Mouse (Mus musculus): ENCODE data around the gene C1ql2. TPM values are rescaled to one million over a fixed set of nuclear protein-coding genes. Genes with fewer than 3 reads are reported as not detected.

The C1ql2 gene
- polyA plus RNA-seq, 1 experiment from 2014 or later: 0.20 TPM

GRCm38 (mm10) chr1:120385029-120385571, 44.7 kb downstream of the C1ql2 start:
- H3K4me1 ChIP-seq (ENCODE audit: insufficient read depth): no peaks in the 10 kb centered on the region
- no peaks in the 10 kb centered on the region for H3K9me3 ChIP-seq (ENCODE audit: low read depth, low read length)
- no peak overlapping the region for H3K9ac ChIP-seq
- no peak overlapping the region for H3K27ac ChIP-seq (ENCODE audit: low read depth)
- H3K27me3 ChIP-seq (ENCODE audit: insufficient read depth, low read length): no peaks in the 10 kb centered on the region
- H3K4me2 ChIP-seq: no peak overlapping the region
- ATAC-seq (ENCODE audit: insufficient read depth) (no peak), DNase-seq (no peak)
- no peaks in the 10 kb centered on the region for H3K36me3 ChIP-seq (ENCODE audit: insufficient read depth)
- H3K4me3 ChIP-seq (ENCODE audit: low read depth, low read length): no peak overlapping the region
- WGBS: 75% methylated on average over 18 of the region's 18 CpGs
- TF ChIP-seq CTCF (IDR thresholded peaks at IDR 0.05; ENCODE audit: low read depth): no peak

GRCm38 (mm10) chr1:120389734-120390133, 49.4 kb downstream of the C1ql2 start:
- no peak overlapping the region for H3K4me3 ChIP-seq (ENCODE audit: low read depth, low read length)
- no peaks in the 10 kb centered on the region for H3K36me3 ChIP-seq (ENCODE audit: insufficient read depth)
- H3K9ac ChIP-seq: no peak overlapping the region
- no peak overlapping the region for H3K27ac ChIP-seq (ENCODE audit: low read depth)
- no peak for ATAC-seq (ENCODE audit: insufficient read depth)
- H3K4me1 ChIP-seq (ENCODE audit: insufficient read depth): no peaks in the 10 kb centered on the region
- no peaks in the 10 kb centered on the region for H3K9me3 ChIP-seq (ENCODE audit: low read depth, low read length)
- H3K27me3 ChIP-seq (ENCODE audit: insufficient read depth, low read length): no peaks in the 10 kb centered on the region
- H3K4me2 ChIP-seq: no peak overlapping the region
- WGBS: 32% methylated on average over 6 of the region's 6 CpGs
- TF ChIP-seq CTCF (IDR thresholded peaks at IDR 0.05; ENCODE audit: low read depth): no peak
- DNase-seq: no peak

GRCm38 (mm10) chr1:120390336-120390735, 50.0 kb downstream of the C1ql2 start:
- H3K4me2 ChIP-seq: no peak overlapping the region
- no peaks in the 10 kb centered on the region for H3K36me3 ChIP-seq (ENCODE audit: insufficient read depth)
- no peaks in the 10 kb centered on the region for H3K9me3 ChIP-seq (ENCODE audit: low read depth, low read length)
- 1% methylated on average over 11 of the region's 11 CpGs for WGBS
- H3K4me3 ChIP-seq (ENCODE audit: low read depth, low read length): no peak overlapping the region
- H3K4me1 ChIP-seq (ENCODE audit: insufficient read depth): no peaks in the 10 kb centered on the region
- no peak overlapping the region for H3K27ac ChIP-seq (ENCODE audit: low read depth)
- no peak overlapping the region for H3K9ac ChIP-seq
- DNase-seq (peak; percentile 91), ATAC-seq (ENCODE audit: insufficient read depth) (no peak)
- TF ChIP-seq CTCF (IDR thresholded peaks at IDR 0.05; ENCODE audit: low read depth): no peak
- H3K27me3 ChIP-seq (ENCODE audit: insufficient read depth, low read length): no peaks in the 10 kb centered on the region

Other genes with a start within 250 kb of the C1ql2 start
- gene Dbi, start 219.5 kb upstream of the C1ql2 start, polyA plus RNA-seq (2014; fragmentation: Nextera tagmentation; extraction: Ambion mirVana): 421 and 445 TPM in 2 replicates
- 15.4 and 17.2 TPM in 2 replicates for gene 3110009E18Rik, start 219.4 kb upstream of the C1ql2 start, polyA plus RNA-seq (2014; fragmentation: Nextera tagmentation; extraction: Ambion mirVana)
- gene Steap3, start 67.9 kb upstream of the C1ql2 start, polyA plus RNA-seq (2014; fragmentation: Nextera tagmentation; extraction: Ambion mirVana): 2.3 and 2.9 TPM in 2 replicates
- 0.09 TPM in 1 of 2 replicates, not detected in the other for gene Marco, start 164.4 kb downstream of the C1ql2 start, polyA plus RNA-seq (2014; fragmentation: Nextera tagmentation; extraction: Ambion mirVana)

Data from lung, embryonic 14.5 days (tissue).